Mouse (Mus musculus) heart, adult 9 months (tissue): Measurements from ENCODE around the gene Rhof.
"Not testable (repeated sequence)": the region's sequence is repeated elsewhere in the genome, so short reads cannot be mapped to it uniquely, and the experiment has no call there.

Experiments used
- DNase-seq, 2 experiments: peaks; one replicate each; pipeline ENCODE4 v3.0.0; 2022; ENCODE audit warnings: low spot score in 2 of 2

Rhof gene

DNA sequence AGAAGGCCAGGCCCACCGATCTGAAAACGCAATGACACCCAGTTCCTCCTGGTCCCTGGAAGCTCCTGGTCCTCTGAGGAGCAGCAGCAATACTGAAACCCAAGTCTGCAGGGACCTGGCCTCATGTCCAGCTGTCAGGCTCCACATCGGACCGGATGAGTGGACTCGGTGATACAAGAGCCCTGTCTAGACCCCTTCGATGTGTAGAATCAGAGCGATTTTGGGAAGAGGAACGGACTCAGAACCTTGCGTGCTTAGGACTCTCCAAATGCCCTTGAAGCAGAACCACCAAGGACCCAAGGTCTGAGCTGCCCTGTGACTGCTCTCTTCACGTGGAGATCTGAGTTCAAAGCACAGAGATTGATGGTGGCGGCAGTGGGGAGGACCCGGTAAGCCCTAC is 64.4 kb downstream of the Rhof start, which contains the start of gene Tmem120b:
Tmem120b (plus strand) TSS at position 301 of the 400 bp plus-strand sequence.
- no peak for DNase-seq

DNA sequence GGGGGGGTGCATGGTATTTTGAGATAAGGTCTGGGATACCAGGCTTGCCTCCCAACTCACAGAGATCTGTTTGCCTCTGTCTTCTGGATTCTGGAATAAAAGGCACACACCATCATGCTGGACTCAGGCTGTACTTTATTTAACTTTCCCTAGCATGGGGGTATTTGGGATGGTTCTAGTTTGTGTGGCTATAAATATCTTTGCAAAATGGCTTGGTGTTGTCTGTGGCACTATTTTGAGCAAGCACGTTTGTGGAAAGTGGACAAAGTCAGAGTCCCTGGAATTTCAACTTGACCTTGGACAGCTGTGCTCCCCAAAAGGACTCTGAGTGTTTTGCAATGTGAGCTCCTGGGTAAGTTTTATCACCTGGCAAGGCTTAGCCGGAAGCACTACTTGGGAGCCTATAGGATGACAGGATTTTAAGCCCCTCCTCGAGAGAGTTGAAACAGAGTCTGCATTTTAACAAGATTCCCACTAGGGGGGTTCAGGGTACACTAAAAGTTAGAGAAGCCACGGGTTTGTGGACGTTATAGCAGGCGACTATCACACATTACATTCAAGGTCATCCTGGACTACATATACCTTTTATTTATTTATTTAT is 65.0 kb downstream of the Rhof start:
- DNase-seq: peak; percentile 59 to 65

DNA sequence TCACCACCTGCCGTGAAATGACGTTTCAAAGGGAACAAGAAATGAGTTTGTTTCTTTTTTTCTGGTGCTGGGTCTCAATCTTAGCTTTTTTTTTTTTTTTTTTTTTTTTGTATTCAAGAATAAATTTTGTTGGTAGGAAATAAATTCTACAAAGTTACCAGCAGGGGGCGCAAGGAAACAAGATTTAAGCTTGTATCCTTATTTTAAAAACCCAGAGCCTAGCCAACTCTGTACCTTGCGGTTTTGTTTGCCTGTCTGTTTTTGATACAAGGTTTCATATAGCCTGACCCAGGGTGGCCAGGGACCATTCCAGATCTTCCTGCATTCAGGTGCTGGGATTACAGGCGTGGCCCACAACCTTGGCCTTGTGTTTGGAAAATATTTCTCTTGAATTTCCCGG is 68.3 kb downstream of the Rhof start:
- DNase-seq: peak in 1 of 2 experiments; percentile 59

DNA sequence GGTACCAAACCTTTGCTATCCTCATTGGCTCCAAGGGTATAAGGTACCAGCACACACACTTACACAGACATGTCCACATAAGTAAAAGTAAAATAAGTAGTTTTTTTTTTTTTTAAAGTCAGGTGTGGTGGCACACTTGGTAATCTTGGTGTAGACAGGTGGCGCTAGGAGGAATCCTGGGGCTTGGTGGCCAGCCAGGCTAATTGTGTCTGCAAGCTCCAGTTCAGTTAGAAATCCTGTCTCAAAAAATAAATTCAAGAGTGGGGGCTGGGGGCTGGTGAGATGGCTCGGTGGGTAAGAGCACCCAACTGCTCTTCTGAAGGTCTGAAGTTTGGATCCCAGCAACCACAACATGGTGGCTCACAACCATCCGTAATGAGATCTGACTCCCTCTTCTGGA is 69.4 kb downstream of the Rhof start:
- no peak for DNase-seq

DNA sequence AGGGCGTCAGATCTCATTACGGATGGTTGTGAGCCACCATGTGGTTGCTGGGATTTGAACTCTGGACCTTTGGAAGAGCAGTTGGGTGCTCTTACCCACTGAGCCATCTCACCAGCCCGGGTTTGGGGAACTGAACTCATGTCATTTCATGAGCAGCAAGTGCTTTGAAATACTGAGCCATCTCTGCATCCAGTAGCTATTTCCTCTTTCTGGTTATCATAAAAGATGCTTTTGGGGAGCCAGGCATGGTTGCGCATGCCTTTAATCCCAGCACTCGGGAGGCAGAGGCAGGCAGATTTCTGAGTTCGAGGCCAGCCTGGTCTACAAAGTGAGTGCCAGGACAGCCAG is 71.1 kb downstream of the Rhof start:
- DNase-seq: not testable (repeated sequence)

DNA sequence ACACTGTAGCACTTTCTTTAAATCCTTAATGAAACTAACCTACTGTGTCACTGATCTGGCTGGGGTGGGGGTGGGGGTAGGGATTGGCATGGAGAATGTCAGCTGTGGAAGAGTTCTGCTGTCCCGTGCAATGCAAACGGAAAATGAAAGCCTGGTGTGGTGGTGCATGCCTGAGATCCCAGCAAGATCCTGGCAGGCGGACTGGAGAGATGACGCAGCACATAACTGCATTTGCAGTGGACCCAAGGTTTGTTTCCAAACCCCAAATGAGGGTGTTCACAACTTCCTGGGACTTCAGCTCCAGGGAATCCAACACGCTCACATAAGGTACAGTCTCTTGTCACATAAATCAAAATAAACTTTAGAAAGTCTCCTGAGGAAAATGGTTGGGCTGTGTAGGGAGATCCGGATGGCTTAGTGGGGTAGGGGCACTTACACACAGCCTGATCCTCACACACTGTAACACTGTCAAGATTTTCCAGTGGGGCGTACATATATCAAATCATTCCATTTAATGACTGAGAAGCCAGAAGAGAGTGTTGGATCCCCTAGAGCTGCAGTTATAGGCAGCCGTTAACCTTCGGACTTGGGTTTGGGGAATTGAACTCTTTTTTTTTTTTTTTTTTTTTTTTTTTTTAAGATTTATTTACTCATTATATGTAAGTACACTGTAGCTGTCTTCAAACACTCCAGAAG is 71.6 kb downstream of the Rhof start:
- DNase-seq: peak; percentile 34 to 50

DNA sequence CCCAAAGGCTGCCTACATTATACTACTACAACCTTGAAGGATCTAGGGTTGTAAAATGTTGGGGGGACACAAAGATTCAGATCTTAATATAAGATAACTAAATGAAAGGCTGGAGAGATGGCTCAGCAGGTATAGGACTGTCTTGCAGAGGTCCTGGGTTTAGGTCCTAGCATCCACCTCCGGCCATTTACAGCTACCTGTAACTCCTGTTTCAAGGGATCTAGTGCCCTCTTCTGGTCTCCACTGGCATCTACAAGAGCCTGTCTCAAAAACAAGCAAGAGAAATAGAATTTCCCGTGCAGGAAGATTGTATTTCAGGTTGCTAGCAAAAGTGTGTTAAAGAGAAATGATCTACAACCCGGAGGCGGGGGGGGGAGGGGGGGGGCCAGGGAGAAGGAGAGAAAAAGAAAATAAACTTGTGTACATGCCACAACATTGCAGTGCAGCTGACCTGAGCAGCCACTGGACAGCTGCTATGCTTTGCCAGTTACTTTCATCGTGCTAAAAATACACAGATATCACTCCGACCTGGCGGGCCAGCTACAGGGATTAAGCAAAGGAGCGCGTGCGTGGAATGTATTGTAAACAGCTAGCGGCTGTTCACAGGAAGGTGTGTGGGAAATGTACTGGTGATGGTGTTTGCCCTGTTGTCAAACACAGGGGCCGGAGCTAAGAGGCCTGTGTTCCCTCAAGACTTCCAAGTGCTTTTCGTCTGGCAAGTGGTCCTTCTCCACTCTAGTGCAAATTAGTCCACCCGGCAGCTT is 72.6 kb downstream of the Rhof start:
- peak; percentile 61 to 73 for DNase-seq

DNA sequence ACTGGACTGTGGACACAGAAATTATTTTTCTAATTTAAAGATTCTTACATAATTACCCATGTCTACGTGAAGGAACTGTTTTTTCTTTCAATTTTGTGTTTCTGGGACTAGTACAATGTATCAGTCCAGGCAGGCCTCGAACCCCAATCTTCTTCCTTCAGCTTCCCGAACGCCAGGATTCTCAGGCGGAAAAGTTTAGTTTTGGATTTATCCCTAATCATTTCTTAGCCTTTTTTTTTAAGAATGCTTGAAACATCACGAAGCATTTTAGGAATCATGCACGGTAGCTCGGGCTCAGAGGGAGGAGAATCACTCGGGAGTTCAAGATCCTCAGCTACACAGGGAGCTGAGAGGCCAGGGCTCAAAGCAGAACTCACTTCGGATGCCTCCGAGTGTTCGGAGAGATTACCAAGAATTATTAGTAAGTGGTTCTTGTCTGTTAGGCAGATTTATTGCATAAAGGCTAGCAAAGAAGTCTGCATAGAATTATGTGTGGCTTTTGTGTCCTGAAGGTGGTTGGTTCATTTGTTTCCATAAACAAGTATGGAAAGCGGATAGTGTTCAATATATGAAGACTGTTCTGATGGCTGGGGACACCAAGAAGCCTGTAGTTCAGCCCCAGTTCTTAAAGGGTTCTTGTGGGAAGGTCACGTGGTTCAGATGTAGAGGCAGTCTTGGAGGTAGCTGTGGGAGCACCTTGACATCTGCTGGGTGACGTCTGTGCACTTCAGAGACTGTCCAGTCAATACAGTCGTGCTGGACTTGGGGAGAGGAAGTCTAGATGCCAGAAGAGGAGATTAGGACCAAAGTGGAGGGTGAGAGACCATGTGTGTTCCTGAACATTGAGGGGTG is 74.0 kb downstream of the Rhof start:
- DNase-seq: no peak

DNA sequence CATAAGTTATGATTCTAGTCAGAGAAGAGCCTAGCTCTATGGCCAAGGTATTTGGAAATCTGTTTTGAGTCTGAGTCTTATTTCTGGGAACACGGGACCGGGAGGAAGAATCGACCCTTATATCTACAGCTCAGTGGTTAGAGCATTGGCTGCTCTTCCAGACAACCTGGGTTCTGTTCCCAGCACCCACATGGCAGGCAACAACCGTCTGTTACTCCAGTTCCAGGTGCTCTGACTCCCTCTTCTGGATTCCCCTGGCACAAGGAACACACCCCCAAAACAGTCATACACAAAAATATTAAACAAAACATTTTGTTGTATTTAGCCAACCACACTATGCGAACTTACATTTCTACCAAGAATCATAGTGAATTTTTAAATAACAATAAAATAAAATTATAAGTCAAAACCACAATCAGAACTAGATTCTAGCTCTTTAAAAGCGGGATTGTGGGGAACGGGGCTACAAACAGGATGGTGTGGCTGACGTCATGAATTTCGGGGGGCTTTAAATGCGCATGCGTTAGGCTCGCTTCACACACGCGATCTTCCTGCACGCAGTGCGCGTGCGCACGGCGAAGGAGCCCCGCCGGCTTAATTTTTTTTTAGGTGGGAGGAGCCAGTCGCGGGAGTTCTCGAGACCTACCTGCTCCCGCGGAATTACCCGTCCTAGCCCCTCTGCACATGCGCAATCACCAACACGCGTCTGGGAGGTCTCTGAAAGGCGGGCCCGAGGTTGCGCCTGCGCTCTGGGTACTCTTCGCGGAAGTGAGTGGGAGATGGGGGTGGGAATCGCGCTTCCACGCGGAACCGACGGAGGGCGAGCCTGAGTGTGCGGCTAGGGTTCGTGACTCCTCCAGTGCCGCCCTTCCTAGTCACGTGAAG is 74.9 kb downstream of the Rhof start:
- DNase-seq: peak; percentile 99 to 100
